Comparison of ENCODE assay signal across 10 mouse cellular contexts in the genomic region with DNA sequence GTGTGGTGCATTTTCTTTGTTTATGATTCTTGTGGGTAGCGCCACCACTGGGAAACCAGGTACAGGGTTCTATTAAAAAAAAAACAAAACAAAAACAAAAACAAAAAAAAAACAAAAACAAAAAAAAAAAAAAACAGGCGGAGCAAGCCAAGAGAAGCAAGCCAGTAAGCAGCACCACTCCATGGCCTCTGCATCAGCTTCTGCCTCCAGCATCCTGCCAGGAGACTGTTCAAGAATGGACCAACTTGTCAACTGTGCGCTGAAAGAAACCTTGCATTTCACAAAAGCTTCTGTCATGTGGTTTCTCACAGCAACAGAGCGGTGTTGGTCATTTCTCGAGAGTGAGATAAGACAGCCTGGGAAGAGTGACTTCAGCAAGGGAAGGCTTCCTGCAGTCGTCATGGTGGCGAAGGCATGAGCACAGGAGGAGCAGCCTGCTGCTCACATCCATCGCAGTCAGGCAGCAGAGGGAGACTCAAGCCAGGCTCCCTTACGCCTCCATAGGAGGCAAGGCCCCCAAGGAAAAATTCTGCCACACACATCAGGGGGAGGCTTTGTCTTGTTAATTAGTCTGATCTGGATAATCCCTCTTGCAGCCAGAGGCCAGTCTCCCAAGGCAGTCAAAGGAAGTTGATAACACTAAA. TPM values are rescaled to one million over a fixed set of nuclear protein-coding genes. Genes with fewer than 3 reads are reported as not detected.
A peak's percentile ranks its signal among the peaks of the same experiment; 100 is the strongest.
DNase-seq lines count a peak whose midpoint lies in the region; ATAC-seq and TF ChIP-seq lines count a peak whose summit lies in the region.
"Had no signal": no experiment of that assay in that cellular context is flagged by ENCODE, and none has a peak within 500 bp of the region (broad histone marks: within the 10 kb centered on the region; RNA-seq: fewer than 3 reads in every experiment).

No protein-coding gene starts in this region.

- 18% methylated on average over 9 of the region's 9 CpGs for WGBS in forebrain, embryonic 10.5 days
- 48% methylated on average over 9 of the region's 9 CpGs for WGBS in liver, postnatal 0 days (ENCODE audit: insufficient replicate concordance)

- H3K4me1 ChIP-seq in forebrain, embryonic 10.5 days, result peaks cover 24% of the 10 kb centered on the region
- no peaks in the 10 kb centered on the region; the same call in none of the 2 replicates for H3K4me1 ChIP-seq in liver, postnatal 0 days (ENCODE audit: insufficient read depth)

- no peaks in the 10 kb centered on the region for H3K36me3 ChIP-seq in forebrain, embryonic 10.5 days (replicated peaks)
- no peaks in the 10 kb centered on the region for H3K36me3 ChIP-seq in liver, postnatal 0 days (replicated peaks; ENCODE audit: insufficient read depth, low read length)

- no peaks in the 10 kb centered on the region for H3K9me3 ChIP-seq in forebrain, embryonic 10.5 days
- no peaks in the 10 kb centered on the region for H3K9me3 ChIP-seq in liver, postnatal 0 days (ENCODE audit: low read length)

- no peak overlapping the region for H3K9ac ChIP-seq in liver, postnatal 0 days (replicated peaks)

- no peak for TF ChIP-seq EP300 in liver, postnatal 0 days (IDR thresholded peaks at IDR 0.05; ENCODE audit: low read depth)

- 0 out of 2 replicates have a peak, but pooled peaks have one; percentile 16 for TF ChIP-seq CTCF in liver, postnatal 0 days (IDR thresholded peaks at IDR 0.05; ENCODE audit: low read depth)

- no peak overlapping the region; the same call in 1 of the 2 replicates for H3K4me3 ChIP-seq in forebrain, embryonic 10.5 days
- H3K4me3 ChIP-seq in liver, postnatal 0 days (ENCODE audit: low read depth, low read length), result no peak overlapping the region

- no peak for ATAC-seq in liver, postnatal 0 days

- DNase-seq in right cerebral cortex, postnatal 14 days, result peak; percentile 11
- no peak for DNase-seq in right cerebral cortex, postnatal 36 days (ENCODE audit: low spot score in 2 of 2)
- peak; percentile 28 for DNase-seq in forebrain, embryonic 10.5 days (ENCODE audit: extremely low spot score, low spot score)
- peak; percentile 11 for DNase-seq in liver, postnatal 0 days
- no peak for DNase-seq in lung, postnatal 25 days (ENCODE audit: low spot score)
- DNase-seq in urinary bladder, adult 18-20 months (ENCODE audit: low spot score in 2 of 2), result no peak
- no peak for DNase-seq in testis, postnatal 14 days (ENCODE audit: low spot score)
- DNase-seq: cerebellum, adult 2 months; kidney, adult 8-10 months had no signal

- H3K27me3 ChIP-seq in forebrain, embryonic 10.5 days (ENCODE audit: poor library complexity, severe bottlenecking), result peaks cover 27% of the 10 kb centered on the region
- no peaks in the 10 kb centered on the region for H3K27me3 ChIP-seq in liver, postnatal 0 days (ENCODE audit: insufficient read depth, low read length)

- no peak overlapping the region for H3K4me2 ChIP-seq in liver, postnatal 0 days (ENCODE audit: low read depth, low read length)

- no peak overlapping the region for H3K27ac ChIP-seq in forebrain, embryonic 10.5 days
- H3K27ac ChIP-seq in liver, postnatal 0 days (ENCODE audit: low read depth), result no peak overlapping the region

RNA-seq across cellular contexts. Expression of a gene that starts 6.7 kb away (rescaled TPM):
- not detected in 2 replicates for polyA plus RNA-seq in forebrain, embryonic 10.5 days (2016; fragmentation: Nextera tagmentation; extraction: Ambion mirVana)
- 1.5 and 1.9 TPM in 2 replicates for polyA plus RNA-seq in liver, postnatal 0 days (2015; fragmentation: Nextera tagmentation; extraction: Ambion mirVana)
- polyA plus RNA-seq: cerebellum, adult 2 months; liver, adult 2 months had no signal

RNA-seq across cellular contexts. Expression of a gene that starts 20.8 kb away (rescaled TPM):
- polyA plus RNA-seq in forebrain, embryonic 10.5 days (2016; fragmentation: Nextera tagmentation; extraction: Ambion mirVana), result 21.5 and 27.2 TPM in 2 replicates
- 5.5 and 6.0 TPM in 2 replicates for polyA plus RNA-seq in liver, postnatal 0 days (2015; fragmentation: Nextera tagmentation; extraction: Ambion mirVana)

RNA-seq across cellular contexts. Expression of a gene that starts 42.3 kb away (rescaled TPM):
- 93.9 and 99.6 TPM in 2 replicates for polyA plus RNA-seq in forebrain, embryonic 10.5 days (2016; fragmentation: Nextera tagmentation; extraction: Ambion mirVana)
- polyA plus RNA-seq in liver, postnatal 0 days (2015; fragmentation: Nextera tagmentation; extraction: Ambion mirVana), result 119 and 137 TPM in 2 replicates

Comparison
In these comparisons a context has a peak if more than half of its experiments do, and no peak if none do; other contexts are left out.
1. DNase-seq: peak in right cerebral cortex, postnatal 14 days (single experiment), forebrain, embryonic 10.5 days (single experiment) and liver, postnatal 0 days (single experiment); none in right cerebral cortex, postnatal 36 days (0 of 2), lung, postnatal 25 days (single experiment), urinary bladder, adult 18-20 months (0 of 2) and testis, postnatal 14 days (single experiment).